Mouse (Mus musculus) liver, adult 2 months (tissue): ENCODE measurements at regions not wholly inside any gene's neighbourhood (a gene's known extent, or its start where the extent isn't known, plus 50 kb on each side); places are given as distances from the start of the nearest gene placed in this dataset.

Experiments used
- CTCF ChIP-seq: fragments of 200-500 bp; IDR thresholded peaks from 2 replicates; pipeline ENCODE4 v1.5.1; 2011; ENCODE audit warnings: low read depth, low read length, control low read depth
- POLR2A ChIP-seq: fragments of 200-500 bp; IDR thresholded peaks from 2 replicates; pipeline ENCODE4 v1.6.1; 2011; ENCODE audit warnings: low read length, control low read depth; ENCODE audit not compliant: insufficient read depth; ENCODE audit errors: extremely low read depth

DNA sequence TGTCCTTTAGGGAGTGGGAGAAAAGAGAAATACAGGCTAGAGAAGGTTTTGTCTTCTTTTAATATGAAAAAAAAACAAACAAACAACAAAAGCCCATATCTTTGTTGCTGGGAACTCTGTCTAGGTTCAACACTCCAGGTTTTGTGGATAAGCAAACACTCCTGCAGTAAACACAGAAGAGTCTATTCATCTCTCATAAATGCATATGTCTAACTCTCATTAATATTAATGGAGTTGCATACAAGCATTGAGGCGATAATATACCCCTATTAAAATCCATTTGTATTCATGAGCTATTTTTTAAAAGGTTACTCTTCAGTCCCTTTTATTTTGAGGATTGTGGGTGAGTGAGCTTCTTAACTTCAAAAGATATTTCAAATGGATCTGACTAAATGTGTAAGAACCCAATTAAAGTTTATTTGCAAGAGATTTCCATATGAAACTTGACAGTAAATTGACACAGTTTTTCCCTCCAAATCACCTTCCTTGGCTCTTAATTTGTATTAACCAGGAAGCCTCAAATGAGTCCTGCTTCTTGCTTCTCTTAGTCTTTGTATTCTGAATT lies 302.6 kb upstream of the Nr5a2 start:
- TF ChIP-seq CTCF (no peak), POLR2A (no peak)
